Mouse (Mus musculus) heart, embryonic 10.5 days (tissue): ENCODE measurements around the gene Canx. TPM values are rescaled to one million over a fixed set of nuclear protein-coding genes. Genes with fewer than 3 reads are reported as not detected.
A peak's percentile ranks its signal among the peaks of the same experiment; 100 is the strongest.

ENCODE experiments used
- DNase-seq: peaks from one replicate; pipeline ENCODE4 v3.0.0-alpha.2; 2017; ENCODE audit warnings: low spot score
- H3K27ac ChIP-seq: fragments of 300-500 bp; sonication (generic); 2 replicates; pipeline ENCODE4 v1.5.1; 2016; ENCODE audit warnings: mild to moderate bottlenecking
- H3K27me3 ChIP-seq: fragments of 300-500 bp; sonication (generic); 2 replicates; pipeline ENCODE4 v1.6.1; 2016; ENCODE audit warnings: mild to moderate bottlenecking; ENCODE audit not compliant: poor library complexity, insufficient read depth, severe bottlenecking
- H3K36me3 ChIP-seq: fragments of 300-500 bp; sonication (generic); 2 replicates; pipeline ENCODE4 v1.6.1; 2016; ENCODE audit warnings: mild to moderate bottlenecking, moderate library complexity
- H3K4me1 ChIP-seq: fragments of 300-500 bp; sonication (generic); 2 replicates; pipeline ENCODE4 v1.6.1; 2016; ENCODE audit warnings: mild to moderate bottlenecking
- H3K4me3 ChIP-seq: fragments of 300-500 bp; sonication (generic); 2 replicates; pipeline ENCODE4 v1.5.1; 2016; ENCODE audit warnings: mild to moderate bottlenecking, moderate library complexity
- H3K9me3 ChIP-seq: fragments of 300-500 bp; sonication (generic); 2 replicates; pipeline ENCODE4 v1.6.1; 2016; ENCODE audit warnings: mild to moderate bottlenecking, moderate library complexity
- WGBS: fragments of 180-500 bp; shearing (Covaris S2); methylation state at CpG from one replicate; pipeline ENCODE4 v1.1.7; 2016; 5-methylcytosine and 5-hydroxymethylcytosine counted together
- microRNA counts: library from miRNA; unstranded; fragments of <30 nt; microRNA quantifications from one replicate; lab custom pipeline; 2017
- microRNA-seq: library from miRNA; unstranded; fragments of <30 nt; microRNA quantifications from one replicate; pipeline ENCODE4, GENCODE M21; 2017
- polyA plus RNA-seq: library from polyadenylated mRNA; unstranded; fragments of >200 nt; fragmentation: Nextera tagmentation; extraction: Ambion mirVana; gene quantifications from 2 replicates; pipeline ENCODE4 v1.2.1, GENCODE M21; 2016

The Canx gene
- polyA plus RNA-seq, 1 experiment from 2014 or later = 354 TPM

GRCm38 (mm10) chr11:50262020-50262419 lies 63.5 kb downstream of the Canx start:
- Histone ChIP-seq H3K36me3 (peaks cover 93% of the 10 kb centered on the region), H3K27me3 (no peaks in the 10 kb centered on the region), H3K9me3 (no peaks in the 10 kb centered on the region), H3K27ac (no peak overlapping the region), H3K4me3 (no peak overlapping the region), H3K4me1 (no peaks in the 10 kb centered on the region)
- DNase-seq = no peak
- WGBS = 92% methylated on average over 4 of the region's 4 CpGs

GRCm38 (mm10) chr11:50258310-50258709 lies 67.2 kb downstream of the Canx start:
- Histone ChIP-seq H3K9me3 (no peaks in the 10 kb centered on the region), H3K4me3 (no peak overlapping the region), H3K4me1 (peaks cover 10% of the 10 kb centered on the region), H3K36me3 (peaks cover 73% of the 10 kb centered on the region), H3K27me3 (no peaks in the 10 kb centered on the region), H3K27ac (no peak overlapping the region)
- DNase-seq = no peak
- 82% methylated on average over 7 of the region's 7 CpGs for WGBS

GRCm38 (mm10) chr11:50256615-50257014 lies 68.9 kb downstream of the Canx start:
- peaks cover 57% of the 10 kb centered on the region for H3K36me3 ChIP-seq
- WGBS = 86% methylated on average over 7 of the region's 7 CpGs
- no peaks in the 10 kb centered on the region for H3K9me3 ChIP-seq
- peaks cover 27% of the 10 kb centered on the region for H3K4me1 ChIP-seq
- H3K4me3 ChIP-seq = no peak overlapping the region
- H3K27me3 ChIP-seq = no peaks in the 10 kb centered on the region
- DNase-seq = no peak
- no peak overlapping the region for H3K27ac ChIP-seq

- H3K27me3 ChIP-seq = no peaks in the 10 kb centered on the region
- WGBS = 84% methylated on average over 12 of the region's 12 CpGs
- no peak overlapping the region for H3K4me3 ChIP-seq
- H3K27ac ChIP-seq = no peak overlapping the region
- peaks cover 31% of the 10 kb centered on the region for H3K36me3 ChIP-seq
- no peaks in the 10 kb centered on the region for H3K9me3 ChIP-seq
- DNase-seq = no peak
- H3K4me1 ChIP-seq = peaks cover 28% of the 10 kb centered on the region
Observed at GRCm38 (mm10) chr11:50254010-50254580, 71.4 kb downstream of the Canx start.

GRCm38 (mm10) chr11:50253393-50253792 lies 72.1 kb downstream of the Canx start:
- H3K4me3 ChIP-seq = no peak overlapping the region
- peaks cover 25% of the 10 kb centered on the region for H3K36me3 ChIP-seq
- peaks cover 28% of the 10 kb centered on the region for H3K4me1 ChIP-seq
- no peaks in the 10 kb centered on the region for H3K27me3 ChIP-seq
- WGBS = 76% methylated on average over 1 of the region's 1 CpGs
- DNase-seq = no peak
- no peak overlapping the region for H3K27ac ChIP-seq
- H3K9me3 ChIP-seq = no peaks in the 10 kb centered on the region

- H3K27ac ChIP-seq = peak overlapping the region; percentile 69
- no peak for DNase-seq
- H3K9me3 ChIP-seq = no peaks in the 10 kb centered on the region
- WGBS = 56% methylated on average over 11 of the region's 11 CpGs
- no peak overlapping the region for H3K4me3 ChIP-seq
- no peaks in the 10 kb centered on the region for H3K27me3 ChIP-seq
- peaks cover 28% of the 10 kb centered on the region for H3K4me1 ChIP-seq
- peaks cover 19% of the 10 kb centered on the region for H3K36me3 ChIP-seq
Observed at GRCm38 (mm10) chr11:50252684-50253265, 72.7 kb downstream of the Canx start.

GRCm38 (mm10) chr11:50252166-50252565 lies 73.3 kb downstream of the Canx start:
- H3K27ac ChIP-seq = peak overlapping the region; percentile 69
- 32% methylated on average over 3 of the region's 3 CpGs for WGBS
- peaks cover 28% of the 10 kb centered on the region for H3K4me1 ChIP-seq
- H3K36me3 ChIP-seq = peaks cover 13% of the 10 kb centered on the region
- DNase-seq = no peak
- no peaks in the 10 kb centered on the region for H3K27me3 ChIP-seq
- H3K9me3 ChIP-seq = no peaks in the 10 kb centered on the region
- H3K4me3 ChIP-seq = no peak overlapping the region

- H3K4me1 ChIP-seq = peaks cover 22% of the 10 kb centered on the region
- no peaks in the 10 kb centered on the region for H3K36me3 ChIP-seq
- H3K9me3 ChIP-seq = no peaks in the 10 kb centered on the region
- H3K4me3 ChIP-seq = no peak overlapping the region
- WGBS = 82% methylated on average over 7 of the region's 7 CpGs
- H3K27me3 ChIP-seq = no peaks in the 10 kb centered on the region
- DNase-seq = no peak
- no peak overlapping the region for H3K27ac ChIP-seq
Observed at GRCm38 (mm10) chr11:50248473-50249171, 76.9 kb downstream of the Canx start.

GRCm38 (mm10) chr11:50245269-50245668 lies 80.2 kb downstream of the Canx start:
- Histone ChIP-seq H3K4me1 (no peaks in the 10 kb centered on the region), H3K27ac (no peak overlapping the region), H3K27me3 (no peaks in the 10 kb centered on the region), H3K36me3 (no peaks in the 10 kb centered on the region), H3K4me3 (no peak overlapping the region), H3K9me3 (no peaks in the 10 kb centered on the region)
- DNase-seq = no peak
- 72% methylated on average over 5 of the region's 5 CpGs for WGBS

MicroRNA genes within 50 kb of the gene (microRNA counts, 519-probe panel; counts per million panel counts)
- microRNA mmu-miR-804 (lab: Ali Mortazavi, UCI) = 5,127 counts per million, percentile 41 among the panel's probes with 10 or more counts

Small RNAs within 50 kb of the gene (microRNA-seq; reads per million reads assigned to microRNA genes)
- not detected for gene Mir804

Other genes starting within 250 kb of the Canx start
- 29.5 and 36.5 TPM in 2 replicates for gene Tbc1d9b, start 194.3 kb downstream of the Canx start, polyA plus RNA-seq
- gene Mrnip, start 151.2 kb downstream of the Canx start, polyA plus RNA-seq = 15.6 and 21.7 TPM in 2 replicates
- gene Sqstm1, start 114.8 kb downstream of the Canx start, polyA plus RNA-seq = 193 TPM in 2 replicates
- 17.3 and 20.1 TPM in 2 replicates for gene Mgat4b, start 114.8 kb downstream of the Canx start, polyA plus RNA-seq
- 0.42 and 0.60 TPM in 2 replicates for gene Ltc4s, start 87.1 kb downstream of the Canx start, polyA plus RNA-seq
- 3.3 and 4.7 TPM in 2 replicates for gene Maml1, start 33.4 kb downstream of the Canx start, polyA plus RNA-seq
- 0.39 TPM in 1 of 2 replicates, not detected in the other for gene Cby3, start 28.8 kb upstream of the Canx start, polyA plus RNA-seq
- 253 and 367 TPM in 2 replicates for gene Hnrnph1, start 51.3 kb upstream of the Canx start, polyA plus RNA-seq
- gene Rufy1, start 105.5 kb upstream of the Canx start, polyA plus RNA-seq = 16.6 and 18.3 TPM in 2 replicates